Mouse (Mus musculus) C2C12 (cell line): ENCODE data around the gene Phldb1. TPM values are rescaled to one million over a fixed set of nuclear protein-coding genes. Genes with fewer than 3 reads are reported as not detected.

Source experiments
- H3K27me3 ChIP-seq: one replicate; pipeline ENCODE4 v1.6.1; 2011; ENCODE audit not compliant: control insufficient read depth, insufficient read depth, insufficient read length
- H3K36me3 ChIP-seq: one replicate; pipeline ENCODE4 v1.6.1; 2011; ENCODE audit not compliant: control insufficient read depth, insufficient read depth
- H3K4me3 ChIP-seq: one replicate; pipeline ENCODE4 v1.5.1; 2011; ENCODE audit warnings: mild to moderate bottlenecking, control low read depth; ENCODE audit not compliant: poor library complexity, insufficient read depth, severe bottlenecking
- H3K79me2 ChIP-seq: one replicate; pipeline ENCODE4 v1.6.1; 2011; ENCODE audit not compliant: control insufficient read depth, insufficient read depth
- H3K79me3 ChIP-seq: one replicate; pipeline ENCODE4 v1.6.1; 2011; ENCODE audit warnings: low read depth, control low read depth
- H3ac ChIP-seq: one replicate; pipeline ENCODE3; 2011; ENCODE audit warnings: low read depth; ENCODE audit not compliant: control insufficient read depth, insufficient read length
- CEBPB ChIP-seq: IDR thresholded peaks from one replicate; pipeline ENCODE4 v1.6.1; 2011; ENCODE audit warnings: low read depth, mild to moderate bottlenecking, control low read depth, moderate library complexity
- CTCF ChIP-seq: IDR thresholded peaks from one replicate; pipeline ENCODE4 v1.5.1; 2011; ENCODE audit not compliant: control insufficient read depth, insufficient read depth, insufficient read length
- FOSL1 ChIP-seq: IDR thresholded peaks from one replicate; pipeline ENCODE4 v1.8.0; 2011; ENCODE audit warnings: mild to moderate bottlenecking, low read length; ENCODE audit not compliant: poor library complexity, insufficient read depth, severe bottlenecking
- MAX ChIP-seq: IDR thresholded peaks from one replicate; pipeline ENCODE4 v1.6.1; 2011; ENCODE audit warnings: mild to moderate bottlenecking, control low read depth
- MYOD1 ChIP-seq: IDR thresholded peaks from one replicate; pipeline ENCODE4 v1.6.1; 2011; ENCODE audit warnings: low read depth; ENCODE audit not compliant: control insufficient read depth, insufficient read length
- MYOG ChIP-seq: IDR thresholded peaks from one replicate; pipeline ENCODE4 v1.6.1; 2011; ENCODE audit not compliant: control insufficient read depth, insufficient read length; ENCODE audit errors: extremely low read depth
- USF1 ChIP-seq: IDR thresholded peaks from one replicate; pipeline ENCODE4 v1.6.1; 2011; ENCODE audit warnings: low read depth, mild to moderate bottlenecking, control low read depth, moderate library complexity
- polyA plus RNA-seq: library from polyadenylated mRNA; unstranded; fragments of >200 nt; fragmentation: generic; extraction: Trizol; gene quantifications from one replicate; pipeline ENCODE4 v1.2.1, GENCODE M21; 2012; ENCODE audit warnings: missing spikeins

Gene Phldb1
- polyA plus RNA-seq, 1 experiment: 96.8 TPM

GRCm38 (mm10) chr9:44708429-44708765 is 26.6 kb downstream of the Phldb1 start:
- Histone ChIP-seq H3K36me3 (peaks cover 65% of the 10 kb centered on the region), H3ac (no peak overlapping the region), H3K4me3 (no peak overlapping the region), H3K27me3 (no peaks in the 10 kb centered on the region), H3K79me3 (no peaks in the 10 kb centered on the region), H3K79me2 (peaks cover 2% of the 10 kb centered on the region)
- TF ChIP-seq FOSL1: no peak
- no peak for TF ChIP-seq MYOG
- TF ChIP-seq MAX: no peak
- TF ChIP-seq MYOD1: no peak
- TF ChIP-seq USF1: no peak
- no peak for TF ChIP-seq CTCF
- no peak for TF ChIP-seq CEBPB

GRCm38 (mm10) chr9:44707749-44708428 is 27.1 kb downstream of the Phldb1 start:
- H3K36me3 ChIP-seq: peaks cover 67% of the 10 kb centered on the region

GRCm38 (mm10) chr9:44699730-44700129 is 35.3 kb downstream of the Phldb1 start:
- TF ChIP-seq CEBPB (no peak), MYOD1 (no peak), USF1 (no peak), CTCF (no peak), FOSL1 (no peak), MAX (no peak), MYOG (no peak)

More at GRCm38 (mm10) chr9:44707749-44708428, 27.1 kb downstream of the Phldb1 start:
- Histone ChIP-seq H3K79me3 (no peaks in the 10 kb centered on the region), H3ac (no peak overlapping the region), H3K79me2 (no peaks in the 10 kb centered on the region), H3K4me3 (no peak overlapping the region), H3K27me3 (no peaks in the 10 kb centered on the region)
- no peak for TF ChIP-seq CEBPB
- no peak for TF ChIP-seq CTCF
- TF ChIP-seq FOSL1: no peak
- TF ChIP-seq USF1: no peak
- TF ChIP-seq MYOD1: no peak
- no peak for TF ChIP-seq MAX
- TF ChIP-seq MYOG: no peak

GRCm38 (mm10) chr9:44699196-44699595 is 35.8 kb downstream of the Phldb1 start:
- TF ChIP-seq MYOD1 (no peak), MAX (no peak), USF1 (no peak), MYOG (no peak), CTCF (no peak), CEBPB (no peak), FOSL1 (no peak)
- Histone ChIP-seq H3K36me3 (peaks cover 62% of the 10 kb centered on the region), H3ac (no peak overlapping the region), H3K79me3 (no peaks in the 10 kb centered on the region), H3K79me2 (no peaks in the 10 kb centered on the region), H3K4me3 (no peak overlapping the region), H3K27me3 (no peaks in the 10 kb centered on the region)

More at GRCm38 (mm10) chr9:44699730-44700129, 35.3 kb downstream of the Phldb1 start:
- H3K36me3 ChIP-seq: peaks cover 67% of the 10 kb centered on the region
- no peaks in the 10 kb centered on the region for H3K79me2 ChIP-seq
- no peaks in the 10 kb centered on the region for H3K27me3 ChIP-seq
- H3K79me3 ChIP-seq: no peaks in the 10 kb centered on the region
- H3K4me3 ChIP-seq: no peak overlapping the region
- H3ac ChIP-seq: no peak overlapping the region

- Histone ChIP-seq H3K4me3 (no peak overlapping the region), H3K27me3 (no peaks in the 10 kb centered on the region), H3ac (no peak overlapping the region), H3K79me2 (no peaks in the 10 kb centered on the region), H3K79me3 (no peaks in the 10 kb centered on the region), H3K36me3 (peaks cover 68% of the 10 kb centered on the region)
- TF ChIP-seq MAX (no peak), FOSL1 (no peak), CTCF (no peak), CEBPB (no peak), USF1 (no peak), MYOD1 (no peak), MYOG (no peak)
Measured at GRCm38 (mm10) chr9:44697866-44698265, 37.1 kb downstream of the Phldb1 start.

GRCm38 (mm10) chr9:44693071-44693470 is 41.9 kb downstream of the Phldb1 start:
- Histone ChIP-seq H3K4me3 (no peak overlapping the region), H3K27me3 (no peaks in the 10 kb centered on the region), H3K79me3 (no peaks in the 10 kb centered on the region), H3K36me3 (peaks cover 69% of the 10 kb centered on the region), H3ac (no peak overlapping the region), H3K79me2 (no peaks in the 10 kb centered on the region)
- TF ChIP-seq MAX: no peak
- no peak for TF ChIP-seq MYOG
- no peak for TF ChIP-seq CEBPB
- TF ChIP-seq USF1: no peak
- no peak for TF ChIP-seq MYOD1
- no peak for TF ChIP-seq FOSL1
- TF ChIP-seq CTCF: no peak
